Mouse (Mus musculus) Muller cell, postnatal 12 days (primary cell): ENCODE measurements at regions not wholly inside any gene's neighbourhood (a gene's known extent, or its start where the extent isn't known, plus 50 kb on each side); places are given as distances from the start of the nearest gene placed in this dataset.

Experiments
- DNase-seq: peaks from one replicate; pipeline ENCODE4 v3.0.0-alpha.2; 2015; ENCODE audit errors: inconsistent ontology term

- DNase-seq = peak; percentile 4
These were observed 492.5 kb upstream of the Gm21833 start for GRCm38 (mm10) chr16:82335670-82336069.

- DNase-seq = no peak
These were observed 468.1 kb upstream of the Gm21833 start for GRCm38 (mm10) chr16:82360070-82360469.
